Mouse (Mus musculus): ENCODE data around the gene Itprid1. TPM values are rescaled to one million over a fixed set of nuclear protein-coding genes. Genes with fewer than 3 reads are reported as not detected.

Gene Itprid1
- total RNA-seq, 2 experiments from 2014 or later: not detected

DNA sequence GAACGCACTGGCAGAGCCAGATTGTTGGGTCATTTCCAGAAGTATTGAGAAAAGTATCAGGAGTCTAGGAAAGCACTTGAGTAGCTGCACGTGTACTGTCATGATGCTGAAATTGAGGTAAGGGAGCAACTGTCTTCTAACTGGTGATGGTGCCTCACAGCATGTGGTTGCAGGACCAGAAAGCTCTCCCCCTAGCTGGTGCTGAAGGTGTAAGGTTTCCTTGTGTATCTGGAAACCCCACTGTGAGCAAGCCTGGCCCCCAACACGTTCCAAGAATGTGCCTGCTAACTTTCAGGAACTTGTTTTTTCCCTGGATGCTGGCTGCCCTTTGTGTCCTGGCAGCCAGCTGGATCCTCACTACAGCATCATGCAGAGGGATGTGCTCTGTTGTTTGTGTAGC lies 44.2 kb downstream of the Itprid1 start:
- ATAC-seq (ENCODE audit: poor library complexity, severe bottlenecking): no peak

DNA sequence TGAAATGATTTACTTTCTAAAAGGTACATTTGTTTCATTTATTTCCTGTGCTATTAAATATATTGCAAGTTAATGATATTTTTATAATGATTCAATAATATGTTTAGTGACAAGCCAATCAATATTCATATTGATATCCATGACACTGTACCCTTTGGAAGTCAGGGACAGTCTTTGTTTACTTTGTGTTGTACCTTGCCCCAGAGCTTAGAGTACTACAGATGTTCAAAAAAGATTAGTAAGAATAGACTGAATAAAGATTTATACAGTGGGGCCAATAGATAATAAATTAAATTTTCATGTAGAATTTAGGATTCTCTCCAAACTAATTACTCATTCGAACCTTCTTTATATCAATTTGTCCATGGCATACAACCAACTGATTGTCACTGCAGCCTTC lies 50.9 kb downstream of the Itprid1 start:
- ATAC-seq (ENCODE audit: poor library complexity, severe bottlenecking): no peak

DNA sequence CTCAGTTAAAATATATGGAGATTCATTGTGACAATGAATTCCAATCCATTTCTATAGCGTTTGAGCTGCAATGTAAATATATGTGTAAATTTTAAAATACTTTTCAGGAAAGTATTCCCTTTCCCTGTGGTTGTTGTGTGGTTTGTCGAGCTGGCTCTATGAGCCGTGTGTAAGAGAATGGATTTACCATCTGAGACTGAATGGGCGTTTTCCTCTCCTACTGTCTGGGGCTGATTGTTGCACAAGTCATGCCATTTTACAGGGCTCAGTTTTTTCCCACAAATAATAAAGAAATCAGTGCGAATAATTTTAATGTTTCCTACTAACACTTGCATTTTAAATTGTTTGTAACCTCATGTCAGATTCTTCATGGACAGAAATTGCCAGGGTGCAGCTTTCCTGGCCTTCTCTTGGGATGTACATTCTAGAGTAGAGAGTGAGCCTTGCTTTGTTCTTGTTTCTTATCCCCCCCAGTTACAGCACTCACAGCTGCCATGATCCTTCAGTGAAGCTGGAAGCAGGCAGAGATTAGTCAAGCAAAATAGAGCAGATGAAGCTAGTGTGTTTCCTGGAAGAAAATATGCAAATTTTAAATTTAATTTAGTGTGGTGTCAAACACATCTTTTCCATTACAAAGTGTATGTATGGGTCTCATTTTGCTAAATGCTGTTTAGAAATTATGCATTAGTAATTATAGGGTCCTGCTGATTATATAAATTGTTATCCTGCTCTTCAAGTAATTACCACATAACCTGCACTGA lies 65.1 kb downstream of the Itprid1 start:
- no peak for ATAC-seq (ENCODE audit: poor library complexity, severe bottlenecking)

DNA sequence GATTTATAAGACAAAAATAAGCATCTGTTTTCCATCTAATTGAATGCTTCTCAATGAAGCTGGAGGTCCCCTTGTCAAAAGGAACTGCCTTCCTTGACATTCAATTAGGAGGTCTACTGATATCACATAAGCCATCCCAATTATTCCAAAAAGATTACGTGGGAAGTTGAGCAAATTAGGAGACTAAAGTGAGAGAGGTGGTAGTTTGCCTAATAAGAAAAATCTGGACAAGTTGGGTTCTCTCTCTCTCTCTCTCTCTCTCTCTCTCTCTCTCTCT lies 65.6 kb downstream of the Itprid1 start:
- ATAC-seq (ENCODE audit: poor library complexity, severe bottlenecking): no peak

DNA sequence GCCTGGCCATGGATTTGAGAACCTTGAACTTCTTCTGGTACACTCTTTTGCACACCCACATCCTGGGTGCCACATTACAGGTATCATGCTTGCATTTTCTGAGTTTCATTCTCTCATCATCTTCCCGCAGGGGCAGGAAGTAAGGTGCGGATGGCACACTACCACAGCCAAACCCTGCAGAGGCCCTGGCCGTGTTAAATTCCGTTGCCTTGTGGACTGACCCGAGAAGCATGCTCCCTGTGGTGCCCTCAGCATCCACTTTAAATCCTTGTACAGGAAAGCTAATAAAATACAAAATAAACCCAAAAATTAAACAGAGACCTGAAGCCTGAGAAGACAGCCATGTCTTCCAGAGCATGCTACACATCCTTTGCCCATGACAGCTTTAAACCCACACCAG lies 82.5 kb downstream of the Itprid1 start:
- ATAC-seq (ENCODE audit: poor library complexity, severe bottlenecking): no peak

DNA sequence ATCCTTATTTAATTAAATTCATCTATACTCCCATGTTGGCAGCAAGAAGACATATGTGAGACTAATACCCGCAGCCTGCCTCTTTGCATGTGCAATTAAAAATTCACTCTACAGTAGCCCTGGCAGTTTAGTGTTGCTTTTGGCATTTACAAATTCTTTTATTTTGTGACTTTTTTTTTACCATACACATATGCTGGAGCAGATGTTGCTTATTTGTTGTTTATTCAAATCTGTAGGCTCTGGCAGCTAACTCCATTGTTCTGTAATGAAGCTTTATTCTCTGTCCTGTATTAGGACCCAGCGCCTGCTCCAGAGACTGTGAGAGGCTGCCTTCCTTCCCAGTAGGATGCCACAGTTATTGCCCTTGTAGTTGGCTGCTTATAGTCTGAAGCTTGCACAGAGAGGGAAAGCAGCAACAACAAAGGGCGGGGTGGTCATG lies 83.6 kb downstream of the Itprid1 start:
- no peak for ATAC-seq (ENCODE audit: poor library complexity, severe bottlenecking)

DNA sequence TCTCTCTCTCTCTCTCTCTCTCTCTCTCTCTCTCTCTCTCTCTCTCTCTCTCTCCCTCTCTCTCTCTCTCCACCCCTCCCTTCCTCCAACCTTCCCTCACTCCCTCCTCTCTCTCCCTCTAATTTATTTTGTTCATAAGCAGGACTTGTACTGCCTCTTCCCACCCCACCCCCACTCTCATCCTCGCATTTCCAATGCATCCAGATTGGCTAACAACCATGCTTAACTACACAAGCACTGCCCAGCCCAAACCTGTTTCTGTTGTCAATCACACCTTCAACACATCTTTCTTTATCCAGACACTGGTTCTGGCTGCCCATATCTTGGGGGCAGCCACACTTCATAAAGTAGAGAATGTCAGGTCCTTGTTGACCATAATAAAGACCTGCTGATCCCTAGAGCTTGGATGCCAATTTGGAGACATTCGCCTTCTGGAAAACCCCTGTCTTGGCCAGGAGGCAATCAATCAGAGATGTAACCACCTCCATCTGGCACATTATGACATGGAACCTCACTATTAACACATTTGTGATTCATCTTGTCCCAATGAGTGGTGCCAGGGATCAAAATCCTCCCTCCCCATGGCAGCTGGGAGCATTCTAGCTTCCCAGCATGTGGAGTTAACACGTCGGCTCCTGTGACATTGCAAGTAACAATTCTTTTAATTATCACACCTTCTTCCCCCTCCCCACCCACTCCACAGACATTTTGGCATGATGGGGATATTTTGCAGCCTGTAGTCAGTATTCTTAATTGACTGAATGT lies 84.4 kb downstream of the Itprid1 start:
- ATAC-seq (ENCODE audit: poor library complexity, severe bottlenecking): no peak

DNA sequence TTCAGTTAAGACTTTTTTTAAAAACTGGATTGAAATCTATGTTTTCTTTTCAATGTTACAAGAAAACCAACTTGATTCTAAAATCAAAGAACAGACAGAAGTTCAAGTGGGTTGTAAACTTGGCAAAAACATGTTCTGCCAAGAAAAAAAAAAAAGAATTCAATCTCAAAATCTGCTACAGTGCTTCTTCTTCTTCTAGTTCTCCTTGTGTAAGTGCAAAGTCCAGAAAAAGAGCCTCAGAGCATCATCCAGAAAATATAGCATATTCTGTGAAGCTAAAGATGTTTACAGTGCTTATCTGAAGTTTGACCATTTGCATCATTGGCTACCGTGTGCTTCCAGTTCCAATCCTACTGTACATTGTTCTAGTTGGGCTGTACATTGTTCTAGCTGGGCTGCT lies 108.0 kb downstream of the Itprid1 start:
- no peak for ATAC-seq (ENCODE audit: poor library complexity, severe bottlenecking)

DNA sequence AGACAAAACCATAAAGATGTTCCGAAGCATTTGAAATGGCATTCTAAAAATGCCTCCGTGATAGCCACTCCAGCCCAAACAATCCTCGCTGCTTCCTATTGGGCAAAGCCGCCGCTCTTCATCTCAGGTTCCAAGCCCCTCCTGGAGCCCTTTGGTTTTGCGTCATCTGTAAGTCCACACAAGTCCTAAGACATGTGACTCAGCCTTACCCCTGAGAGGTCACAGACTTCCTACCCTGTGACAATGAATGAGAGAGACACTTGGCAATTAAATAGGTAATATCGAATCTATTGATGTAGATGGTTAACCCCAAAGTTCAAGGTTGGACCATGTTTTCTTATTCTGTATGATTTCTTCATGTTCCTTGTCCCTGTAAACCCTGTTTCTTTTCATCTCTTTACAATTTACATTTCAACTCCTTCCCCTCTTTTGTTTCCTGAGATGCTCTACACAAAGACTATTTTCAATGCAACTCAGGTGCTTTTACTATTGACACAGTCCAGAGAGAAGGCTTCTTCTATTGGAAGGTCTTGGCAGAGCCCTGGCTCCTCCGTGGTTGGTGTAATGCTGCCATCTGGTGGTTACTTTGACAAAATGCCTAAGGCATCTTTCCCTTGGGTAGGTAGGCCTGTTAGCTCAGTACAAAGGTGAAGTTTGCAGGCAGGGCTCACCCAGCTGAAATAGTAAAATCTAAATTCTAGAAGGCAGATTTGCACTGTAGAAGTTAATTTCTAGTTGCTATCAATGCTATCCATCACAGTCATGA lies 113.8 kb downstream of the Itprid1 start:
- ATAC-seq (ENCODE audit: poor library complexity, severe bottlenecking): peak; percentile 64

DNA sequence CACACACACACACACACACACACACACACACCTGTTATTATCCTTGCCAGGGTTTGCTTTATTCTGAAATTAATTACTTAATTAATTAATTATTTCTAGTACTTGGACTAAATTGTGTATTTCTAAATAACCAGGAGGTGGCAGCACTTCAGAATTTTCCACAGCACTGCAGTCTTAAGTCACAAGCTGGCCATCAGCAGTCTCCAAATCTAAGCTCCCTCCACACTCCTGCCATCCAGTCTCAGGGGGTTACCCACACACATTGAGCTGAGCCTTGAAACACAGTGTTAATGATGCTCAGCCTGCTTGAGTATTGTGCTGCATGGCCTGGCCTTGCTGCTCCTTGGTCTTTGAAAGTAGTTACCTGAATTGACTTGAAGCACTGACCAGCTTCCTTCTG lies 136.3 kb downstream of the Itprid1 start:
- no peak for ATAC-seq (ENCODE audit: poor library complexity, severe bottlenecking)

DNA sequence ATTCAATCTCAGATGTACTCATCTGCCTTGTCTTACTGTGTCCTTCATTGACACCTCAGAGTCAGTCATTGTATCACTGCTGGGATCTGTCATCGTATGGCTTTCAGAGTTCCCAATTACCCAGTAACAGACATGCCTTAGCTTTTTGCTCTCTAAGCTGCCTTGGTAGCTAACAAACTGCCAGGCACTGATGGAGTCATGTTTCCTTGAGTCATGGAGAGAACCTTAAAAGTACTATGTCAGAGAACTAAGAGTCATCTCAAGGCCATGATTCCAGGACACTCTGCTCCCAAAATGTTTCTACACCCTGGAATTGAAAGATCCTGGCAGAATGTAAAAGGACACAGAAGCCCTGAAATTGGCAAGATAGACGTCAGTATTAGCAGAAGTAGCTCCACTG lies 143.1 kb downstream of the Itprid1 start:
- ATAC-seq (ENCODE audit: poor library complexity, severe bottlenecking): no peak

DNA sequence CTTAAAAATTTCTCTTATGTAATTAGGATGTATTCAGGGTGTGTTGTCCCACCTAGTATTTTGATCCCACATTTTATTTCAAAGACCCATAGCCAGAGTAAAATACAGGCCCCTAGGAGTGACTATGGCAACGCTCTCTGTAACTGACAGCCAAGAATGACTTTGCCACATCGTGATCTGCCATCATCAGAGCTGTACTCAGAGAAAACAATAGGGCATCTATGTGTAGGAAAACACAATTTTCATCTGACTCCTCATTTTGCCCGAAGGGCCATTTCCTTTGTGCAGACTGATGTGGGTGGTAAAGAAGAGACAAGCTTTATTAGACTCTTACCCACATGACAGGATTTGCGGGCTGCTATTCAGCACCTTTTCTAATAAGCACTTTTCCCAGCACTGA lies 172.0 kb downstream of the Itprid1 start:
- no peak for ATAC-seq (ENCODE audit: poor library complexity, severe bottlenecking)

DNA sequence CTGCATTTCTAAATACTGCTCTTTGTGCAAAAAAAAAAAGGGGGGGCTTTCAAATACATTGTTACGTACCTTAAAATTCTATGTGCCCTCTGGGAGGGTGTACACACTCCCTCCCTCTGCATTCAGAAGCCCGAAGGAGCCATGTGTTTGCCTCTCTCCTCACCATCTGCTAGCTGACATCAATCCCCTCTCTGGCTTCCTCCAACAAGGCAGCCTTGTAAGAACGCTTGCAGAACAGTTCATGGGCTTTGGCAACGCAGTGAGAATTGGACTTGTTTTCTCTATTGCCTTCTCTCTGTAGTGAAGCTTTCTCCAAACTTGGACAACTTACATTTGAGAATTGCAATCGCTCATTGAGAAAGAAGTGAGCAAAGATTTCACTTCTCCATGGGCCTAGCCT lies 175.7 kb downstream of the Itprid1 start:
- no peak for ATAC-seq (ENCODE audit: poor library complexity, severe bottlenecking)

DNA sequence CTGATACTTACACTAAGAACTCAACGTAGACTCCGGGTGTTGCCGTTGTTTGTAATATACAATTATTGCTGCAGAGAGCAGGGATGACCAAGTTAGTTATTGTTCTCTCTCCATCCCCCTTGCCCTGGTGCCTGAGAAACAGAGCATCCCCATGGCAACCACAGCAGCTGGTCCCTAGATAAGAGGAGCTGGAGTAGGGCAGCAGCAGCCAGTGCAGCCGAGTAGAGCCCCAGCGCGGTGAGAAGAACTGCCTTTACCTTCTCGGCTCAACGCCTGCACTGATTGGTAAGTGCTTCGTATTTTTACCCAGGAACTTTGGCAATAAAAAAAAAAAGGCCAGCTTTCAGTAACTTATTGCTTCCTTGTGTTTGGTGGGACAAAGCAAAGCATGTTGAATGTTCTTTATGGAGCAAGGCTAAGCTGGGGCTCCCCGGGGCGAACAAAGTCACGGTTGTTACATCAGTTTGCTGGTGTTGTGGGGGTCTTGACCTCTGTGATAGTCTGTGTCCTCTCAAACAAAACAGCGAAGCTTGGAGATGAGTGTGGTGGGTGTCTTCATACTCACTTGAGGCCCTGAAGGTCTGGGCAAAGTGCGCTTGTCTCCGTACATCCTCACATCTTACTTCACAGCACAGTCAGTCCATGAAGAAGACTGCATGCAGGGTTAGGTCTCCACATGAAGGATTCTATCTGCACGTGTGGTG lies 180.7 kb downstream of the Itprid1 start, which contains the start of gene Ppp1r17:
TSS of gene Ppp1r17 (plus strand) at position 207 of the 704 bp plus-strand sequence.
- ATAC-seq (ENCODE audit: poor library complexity, severe bottlenecking): no peak

DNA sequence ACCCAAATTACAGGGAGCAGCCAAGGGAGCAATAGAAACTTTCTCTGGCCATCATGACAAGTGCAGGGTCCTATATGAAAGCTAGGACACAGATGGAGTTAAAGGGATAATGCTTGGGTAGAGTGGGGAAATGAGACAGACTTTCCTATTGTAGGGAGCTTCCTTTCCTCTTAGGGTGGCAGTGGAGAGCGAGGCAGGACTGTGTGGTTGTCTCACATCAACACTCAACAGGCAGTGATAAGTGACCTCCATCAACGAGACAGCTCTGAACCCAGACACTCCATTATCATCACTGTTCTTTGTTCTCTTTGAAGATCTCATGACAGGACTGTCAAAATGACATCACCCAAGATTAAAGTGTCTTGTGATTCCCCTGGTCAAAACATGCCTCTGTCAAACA lies 182.9 kb downstream of the Itprid1 start:
- ATAC-seq (ENCODE audit: poor library complexity, severe bottlenecking): no peak

DNA sequence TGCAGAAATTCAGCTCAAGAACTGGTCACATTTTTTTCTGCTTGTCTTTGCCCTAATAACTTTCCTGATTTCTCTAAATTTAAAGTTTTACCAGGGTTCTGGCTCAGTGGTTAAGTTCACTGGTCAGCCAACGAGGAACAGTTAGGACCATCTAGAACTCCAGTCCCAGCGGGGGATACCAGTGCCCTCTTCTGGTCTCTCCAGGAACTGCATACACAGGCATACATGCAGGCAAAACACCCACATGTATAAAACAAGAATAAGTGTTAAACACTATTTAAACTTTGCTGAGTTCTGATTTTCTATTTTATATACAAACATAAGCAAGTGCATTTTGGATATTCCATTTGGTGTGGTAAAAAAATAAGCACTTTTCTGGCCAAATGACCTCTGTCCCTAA lies 188.8 kb downstream of the Itprid1 start:
- ATAC-seq (ENCODE audit: poor library complexity, severe bottlenecking): no peak

DNA sequence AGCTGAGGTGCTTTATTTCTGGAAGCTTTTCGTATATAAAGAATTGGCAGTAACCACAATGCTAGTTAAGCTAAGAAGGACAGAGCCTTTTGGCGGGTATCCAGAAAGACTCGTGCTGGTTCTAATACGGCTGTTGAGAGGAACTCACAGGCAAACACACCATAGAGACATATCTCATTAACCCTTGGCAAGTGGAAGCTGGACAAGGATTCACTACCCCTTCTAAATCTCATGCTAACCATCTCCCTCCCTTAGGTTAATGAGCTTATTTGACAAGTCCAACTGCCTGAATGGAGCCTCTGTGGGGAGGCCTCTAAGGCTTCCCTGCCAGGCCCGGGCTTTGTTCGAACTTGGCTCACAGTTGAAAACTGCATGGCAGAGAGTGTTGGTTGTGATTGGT lies 190.6 kb downstream of the Itprid1 start:
- ATAC-seq (ENCODE audit: poor library complexity, severe bottlenecking): no peak

DNA sequence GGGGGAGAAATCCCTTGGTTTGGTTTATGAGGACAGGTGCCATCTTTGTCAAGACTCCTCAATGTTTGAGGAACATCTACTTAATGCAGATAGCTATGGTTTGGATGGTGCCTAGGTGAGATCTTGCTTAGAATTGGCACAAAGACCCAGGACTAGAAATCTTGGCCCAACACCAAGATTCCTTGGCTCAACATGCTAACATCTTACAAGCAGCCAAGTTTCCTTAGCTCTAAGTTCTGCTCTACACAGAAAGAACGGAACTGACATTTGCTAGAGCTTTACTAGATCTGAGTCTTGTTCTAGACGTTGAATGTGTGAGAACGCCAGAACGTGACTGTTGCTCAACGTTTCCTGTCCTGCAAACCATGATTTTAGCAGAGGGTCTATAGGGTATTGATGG lies 191.3 kb downstream of the Itprid1 start:
- no peak for ATAC-seq (ENCODE audit: poor library complexity, severe bottlenecking)

All from megakaryocyte, adult 5-6 weeks (primary cell).